Mouse (Mus musculus) mature B cell (primary cell): ENCODE measurements at regions not wholly inside any gene's neighbourhood (a gene's known extent, or its start where the extent isn't known, plus 50 kb on each side); places are given as distances from the start of the nearest gene placed in this dataset.

ENCODE experiments used
- in situ Hi-C: fragments of 300-500 bp; cut with MboI; formaldehyde crosslinking; loops from 2 replicates; pipeline ENCODE4 v1.14.3; 2019

GRCm38 (mm10) chr10:91583204-91583603 lies 402.1 kb upstream of the Tmpo start:
- in situ Hi-C loops = no loop called here

- in situ Hi-C loops = no loop called here
Observed at GRCm38 (mm10) chr10:91580959-91581358, 399.8 kb upstream of the Tmpo start.

GRCm38 (mm10) chr10:91575323-91576064 lies 394.4 kb upstream of the Tmpo start:
- in situ Hi-C loops = no loop called here

GRCm38 (mm10) chr10:91572796-91573195 lies 391.7 kb upstream of the Tmpo start:
- in situ Hi-C loops = no loop called here

GRCm38 (mm10) chr10:91569046-91569445 lies 387.9 kb upstream of the Tmpo start:
- in situ Hi-C loops = no loop called here

GRCm38 (mm10) chr10:91566116-91566774 lies 385.1 kb upstream of the Tmpo start:
- in situ Hi-C loops = no loop called here

GRCm38 (mm10) chr10:91559307-91559706 lies 378.2 kb upstream of the Tmpo start:
- in situ Hi-C loops = no loop called here

- in situ Hi-C loops = no loop called here
Observed at GRCm38 (mm10) chr10:91548071-91548470, 367.0 kb upstream of the Tmpo start.

GRCm38 (mm10) chr10:91546140-91546539 lies 365.0 kb upstream of the Tmpo start:
- in situ Hi-C loops = no loop called here

- in situ Hi-C loops = no loop called here
Observed at GRCm38 (mm10) chr10:91545421-91545820, 364.3 kb upstream of the Tmpo start.

- in situ Hi-C loops = no loop called here
Observed at GRCm38 (mm10) chr10:91543167-91543918, 362.2 kb upstream of the Tmpo start.

GRCm38 (mm10) chr10:91542201-91542604 lies 361.1 kb upstream of the Tmpo start:
- in situ Hi-C loops = no loop called here

GRCm38 (mm10) chr10:91537241-91537640 lies 356.1 kb upstream of the Tmpo start:
- in situ Hi-C loops = no loop called here

- in situ Hi-C loops = no loop called here
Observed at GRCm38 (mm10) chr10:91535392-91535791, 354.3 kb upstream of the Tmpo start.

GRCm38 (mm10) chr10:91528305-91528704 lies 347.2 kb upstream of the Tmpo start:
- in situ Hi-C loops = no loop called here

GRCm38 (mm10) chr10:91521168-91521567 lies 340.1 kb upstream of the Tmpo start:
- in situ Hi-C loops = no loop called here

- in situ Hi-C loops = no loop called here
Observed at GRCm38 (mm10) chr10:91515021-91515371, 333.9 kb upstream of the Tmpo start.

- in situ Hi-C loops = no loop called here
Observed at GRCm38 (mm10) chr10:91514163-91515020, 333.3 kb upstream of the Tmpo start.

- in situ Hi-C loops = no loop called here
Observed at GRCm38 (mm10) chr10:91507038-91507437, 325.9 kb upstream of the Tmpo start.

- in situ Hi-C loops = no loop called here
Observed at GRCm38 (mm10) chr10:91504891-91505290, 323.8 kb upstream of the Tmpo start.

GRCm38 (mm10) chr10:91498543-91498942 lies 317.4 kb upstream of the Tmpo start:
- in situ Hi-C loops = no loop called here

- in situ Hi-C loops = no loop called here
Observed at GRCm38 (mm10) chr10:91464691-91465090, 283.6 kb upstream of the Tmpo start.
